Mouse (Mus musculus) lung, adult 2 months (tissue): ENCODE measurements around the gene Spc25.

Experiments
- CTCF ChIP-seq: fragments of 200-500 bp; IDR thresholded peaks from 2 replicates; pipeline ENCODE4 v1.5.1; 2011; ENCODE audit warnings: mild to moderate bottlenecking, low read length, control low read depth; ENCODE audit not compliant: insufficient read depth
- POLR2A ChIP-seq: fragments of 200-500 bp; IDR thresholded peaks from 2 replicates; pipeline ENCODE4 v1.6.1; 2011; ENCODE audit warnings: low read depth, mild to moderate bottlenecking, control low read depth, low read length, borderline replicate concordance; ENCODE audit errors: extremely low read depth

GRCm38 (mm10) chr2:69149154-69149553, 56.8 kb downstream of the Spc25 start:
- TF ChIP-seq POLR2A = no peak
- TF ChIP-seq CTCF = no peak
